Mouse (Mus musculus) hindbrain, embryonic 10.5 days (tissue): ENCODE results near the gene Mia2. TPM values are rescaled to one million over a fixed set of nuclear protein-coding genes. Genes with fewer than 3 reads are reported as not detected.

ENCODE experiments used
- DNase-seq: peaks from one replicate; pipeline ENCODE4 v3.0.0-alpha.2; 2017; ENCODE audit warnings: low spot score
- H3K27ac ChIP-seq: fragments of 300-500 bp; sonication (generic); 2 replicates; pipeline ENCODE4 v1.5.1; 2016; ENCODE audit warnings: mild to moderate bottlenecking, moderate library complexity
- H3K27me3 ChIP-seq: fragments of 300-500 bp; sonication (generic); 2 replicates; pipeline ENCODE4 v1.6.1; 2016; ENCODE audit warnings: mild to moderate bottlenecking; ENCODE audit not compliant: poor library complexity, insufficient read depth, severe bottlenecking
- H3K36me3 ChIP-seq: fragments of 300-500 bp; sonication (generic); 2 replicates; pipeline ENCODE4 v1.6.1; 2016; ENCODE audit warnings: mild to moderate bottlenecking, moderate library complexity
- H3K4me1 ChIP-seq: fragments of 300-500 bp; sonication (generic); replicated peaks from 2 replicates; pipeline ENCODE4 v1.6.1; 2016; ENCODE audit warnings: mild to moderate bottlenecking
- H3K4me3 ChIP-seq: fragments of 300-500 bp; sonication (generic); 2 replicates; pipeline ENCODE4 v1.5.1; 2016; ENCODE audit warnings: mild to moderate bottlenecking, moderate library complexity
- H3K9me3 ChIP-seq: fragments of 300-500 bp; sonication (generic); 2 replicates; pipeline ENCODE4 v1.6.1; 2016; ENCODE audit warnings: mild to moderate bottlenecking, moderate library complexity
- WGBS: fragments of 180-500 bp; shearing (Covaris S2); methylation state at CpG from one replicate; pipeline ENCODE4 v1.1.7; 2016; 5-methylcytosine and 5-hydroxymethylcytosine counted together
- polyA plus RNA-seq: library from polyadenylated mRNA; unstranded; fragments of >200 nt; fragmentation: Nextera tagmentation; extraction: Ambion mirVana; gene quantifications from 2 replicates; pipeline ENCODE4 v1.2.1, GENCODE M21; 2016

The Mia2 gene
- polyA plus RNA-seq, 1 experiment from 2014 or later, result 34.8 TPM

DNA sequence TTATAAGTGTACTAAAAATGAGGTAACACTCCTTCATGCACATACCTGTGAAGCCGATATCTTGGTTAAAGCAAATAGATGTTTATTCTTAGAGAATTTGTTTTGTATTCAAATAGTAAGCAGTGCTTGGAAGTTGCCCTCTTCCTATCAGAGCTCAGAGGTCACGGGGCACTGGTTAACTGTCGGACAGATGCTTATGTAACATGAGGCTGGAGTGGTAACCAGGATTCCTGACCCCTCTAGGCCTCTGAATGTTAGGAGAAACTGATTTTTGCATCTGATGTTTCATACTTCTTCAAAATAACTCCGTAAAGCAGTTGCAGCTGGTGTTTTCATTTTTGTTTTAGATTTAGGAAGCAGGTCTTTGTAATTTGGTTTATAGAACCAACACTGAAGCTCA lies 99.5 kb downstream of the Mia2 start:
- H3K4me1 ChIP-seq, result no peaks in the 10 kb centered on the region
- WGBS, result 82% methylated on average over 4 of the region's 4 CpGs
- no peaks in the 10 kb centered on the region for H3K27me3 ChIP-seq
- H3K4me3 ChIP-seq, result no peak overlapping the region
- no peak for DNase-seq
- H3K36me3 ChIP-seq, result peaks cover 44% of the 10 kb centered on the region
- H3K27ac ChIP-seq, result no peak overlapping the region
- H3K9me3 ChIP-seq, result no peaks in the 10 kb centered on the region

DNA sequence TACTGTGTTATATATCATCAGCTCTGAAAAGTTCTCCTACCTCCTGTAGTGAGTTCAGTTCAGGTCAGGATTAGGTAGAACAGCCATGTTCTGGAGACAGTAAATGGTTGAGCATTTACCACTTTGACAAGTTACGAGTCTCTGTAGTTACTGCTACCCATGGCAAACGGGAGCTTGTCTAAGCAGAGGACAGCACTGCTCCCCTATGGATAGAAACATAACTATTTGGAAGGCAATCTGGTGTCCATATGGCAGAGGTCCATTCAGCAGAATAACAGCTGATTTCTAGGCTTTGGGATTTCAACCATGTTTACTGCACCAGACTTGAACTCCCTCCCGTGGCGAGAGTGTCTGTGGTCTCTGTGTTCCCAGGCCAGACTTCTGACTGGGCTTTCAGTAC lies 100.3 kb downstream of the Mia2 start:
- 88% methylated on average over 4 of the region's 4 CpGs for WGBS
- H3K27me3 ChIP-seq, result no peaks in the 10 kb centered on the region
- peaks cover 47% of the 10 kb centered on the region for H3K36me3 ChIP-seq
- H3K4me1 ChIP-seq, result no peaks in the 10 kb centered on the region
- no peak overlapping the region for H3K4me3 ChIP-seq
- no peak overlapping the region for H3K27ac ChIP-seq
- no peak for DNase-seq
- no peaks in the 10 kb centered on the region for H3K9me3 ChIP-seq

DNA sequence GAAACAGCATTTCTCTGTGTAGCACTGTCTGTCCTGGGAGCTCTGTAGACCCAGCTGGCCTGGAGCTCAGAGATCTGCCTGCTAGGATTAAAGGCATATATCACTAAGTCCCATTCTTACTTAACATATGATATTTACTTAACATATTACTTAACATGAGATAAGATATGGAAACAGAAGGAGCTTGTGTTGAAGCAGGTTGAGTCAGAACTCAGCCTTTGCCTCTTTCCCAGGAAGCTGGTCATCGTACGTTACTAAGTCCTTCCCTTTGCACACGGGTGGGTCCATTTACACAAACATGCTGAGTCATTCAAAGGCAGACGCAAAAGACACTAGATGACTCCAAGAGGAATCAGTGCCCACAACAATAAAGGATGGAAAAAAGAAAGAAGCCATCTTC lies 103.2 kb downstream of the Mia2 start:
- Histone ChIP-seq H3K27ac (no peak overlapping the region), H3K4me1 (no peaks in the 10 kb centered on the region), H3K27me3 (no peaks in the 10 kb centered on the region), H3K4me3 (no peak overlapping the region), H3K36me3 (peaks cover 64% of the 10 kb centered on the region), H3K9me3 (no peaks in the 10 kb centered on the region)
- no peak for DNase-seq
- WGBS, result 90% methylated on average over 4 of the region's 4 CpGs

DNA sequence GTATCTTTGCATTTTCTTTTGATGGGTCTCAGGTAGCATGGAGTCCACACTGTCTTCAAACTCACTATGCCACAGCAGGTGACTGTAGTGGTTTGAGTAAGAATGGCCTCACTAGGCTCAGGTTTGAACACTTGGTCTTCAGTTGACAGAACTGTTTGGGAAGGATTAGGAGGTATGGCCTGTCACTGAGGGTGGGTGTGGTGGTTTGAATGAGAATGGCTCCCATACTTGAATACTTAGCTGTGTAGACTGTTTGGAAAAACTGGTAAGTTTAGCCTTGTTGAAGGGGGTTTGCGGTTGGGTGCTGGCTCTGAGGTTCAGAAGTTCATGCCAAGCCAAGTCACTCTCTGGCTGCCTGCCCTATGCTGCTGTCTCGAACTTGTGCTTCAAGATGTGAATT lies 103.8 kb downstream of the Mia2 start:
- H3K4me3 ChIP-seq, result no peak overlapping the region
- peaks cover 70% of the 10 kb centered on the region for H3K36me3 ChIP-seq
- no peaks in the 10 kb centered on the region for H3K9me3 ChIP-seq
- no peak overlapping the region for H3K27ac ChIP-seq
- H3K27me3 ChIP-seq, result no peaks in the 10 kb centered on the region
- no peaks in the 10 kb centered on the region for H3K4me1 ChIP-seq
- no peak for DNase-seq
- 97% methylated on average over 2 of the region's 2 CpGs for WGBS

DNA sequence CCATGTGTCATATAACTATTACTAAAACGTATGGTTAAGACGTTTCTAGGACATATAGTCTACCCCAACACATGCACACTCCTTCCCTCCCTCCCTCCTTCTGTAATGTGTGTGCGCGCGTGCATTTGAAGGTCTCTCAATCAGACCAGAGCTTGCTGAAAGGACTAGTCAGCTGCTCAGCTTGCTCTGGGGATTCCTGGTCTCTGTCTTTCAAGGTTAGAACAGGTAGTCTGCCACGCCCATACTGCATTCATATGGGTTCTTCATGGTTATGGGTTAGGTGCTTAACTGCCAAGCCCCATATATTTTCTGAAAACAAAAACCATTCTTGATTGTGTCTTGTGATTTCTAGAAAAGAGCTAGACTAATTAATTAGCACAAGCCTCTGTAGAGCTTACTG lies 110.0 kb downstream of the Mia2 start:
- DNase-seq, result no peak
- peaks cover 46% of the 10 kb centered on the region for H3K36me3 ChIP-seq
- H3K9me3 ChIP-seq, result peaks cover under 1% of the 10 kb centered on the region; the same call in 1 of the 2 replicates
- H3K27me3 ChIP-seq, result no peaks in the 10 kb centered on the region
- no peak overlapping the region for H3K4me3 ChIP-seq
- no peaks in the 10 kb centered on the region for H3K4me1 ChIP-seq
- no peak overlapping the region for H3K27ac ChIP-seq
- 96% methylated on average over 6 of the region's 6 CpGs for whole genome bisulfite sequencing

DNA sequence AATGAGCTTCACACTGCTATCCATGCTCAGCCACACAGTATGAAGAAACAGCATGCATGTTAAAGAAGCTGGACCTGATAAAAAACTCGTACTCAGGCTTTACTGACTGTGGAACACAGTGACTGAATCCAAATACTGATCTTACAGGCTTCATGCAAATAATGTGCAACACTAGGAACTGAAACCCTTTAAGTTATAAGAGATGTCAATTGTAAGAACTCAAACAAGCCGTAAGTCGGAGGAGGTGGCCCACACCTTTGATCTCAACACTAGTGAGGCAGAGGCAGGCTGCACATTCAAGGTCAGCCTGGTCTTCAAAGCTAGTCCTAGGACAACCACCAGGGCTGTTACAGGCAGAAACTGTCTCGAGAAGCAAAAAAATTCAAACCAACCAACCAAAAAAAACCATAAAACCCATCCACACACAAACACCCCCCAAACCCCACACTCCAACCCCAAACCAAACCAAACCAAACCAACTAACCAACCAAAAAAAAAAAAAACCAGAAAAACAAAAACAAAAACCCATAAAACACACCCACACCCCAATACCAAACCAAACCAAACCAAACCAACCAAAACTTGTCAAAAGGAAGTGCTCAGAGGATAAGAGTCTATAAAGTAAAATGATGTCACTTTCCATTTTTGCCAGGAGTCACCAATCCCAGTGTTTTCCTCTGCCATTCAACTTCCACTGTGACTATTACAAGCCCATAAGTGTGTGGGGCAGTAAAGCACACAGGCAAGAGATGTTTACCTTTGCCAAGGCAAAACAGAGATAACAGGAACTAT lies 110.8 kb downstream of the Mia2 start:
- no peak for DNase-seq
- H3K36me3 ChIP-seq, result peaks cover 46% of the 10 kb centered on the region
- H3K4me1 ChIP-seq, result no peaks in the 10 kb centered on the region
- 89% methylated on average over 4 of the region's 4 CpGs for WGBS
- H3K4me3 ChIP-seq, result no peak overlapping the region
- no peaks in the 10 kb centered on the region for H3K27me3 ChIP-seq
- H3K9me3 ChIP-seq, result peaks cover 8% of the 10 kb centered on the region
- no peak overlapping the region for H3K27ac ChIP-seq

DNA sequence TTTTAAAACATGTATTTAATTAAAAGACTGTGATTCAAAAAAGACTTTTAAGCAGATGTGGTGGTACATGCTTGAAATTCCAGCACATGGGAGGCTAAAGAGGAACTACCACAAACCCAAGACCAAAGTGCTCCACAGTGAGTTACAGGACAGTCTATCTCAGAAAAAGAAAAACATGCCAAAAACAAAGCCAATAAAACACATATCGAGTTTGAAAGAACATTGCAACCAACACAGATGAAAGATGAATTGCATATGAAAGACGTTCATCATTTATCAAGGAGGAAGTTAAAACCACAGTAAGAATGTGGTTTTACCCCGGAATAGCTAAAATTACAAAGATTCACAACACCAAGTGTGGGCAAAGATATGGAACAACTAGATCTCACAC lies 111.4 kb downstream of the Mia2 start:
- WGBS, result 93% methylated on average over 3 of the region's 3 CpGs
- no peaks in the 10 kb centered on the region for H3K27me3 ChIP-seq

DNA sequence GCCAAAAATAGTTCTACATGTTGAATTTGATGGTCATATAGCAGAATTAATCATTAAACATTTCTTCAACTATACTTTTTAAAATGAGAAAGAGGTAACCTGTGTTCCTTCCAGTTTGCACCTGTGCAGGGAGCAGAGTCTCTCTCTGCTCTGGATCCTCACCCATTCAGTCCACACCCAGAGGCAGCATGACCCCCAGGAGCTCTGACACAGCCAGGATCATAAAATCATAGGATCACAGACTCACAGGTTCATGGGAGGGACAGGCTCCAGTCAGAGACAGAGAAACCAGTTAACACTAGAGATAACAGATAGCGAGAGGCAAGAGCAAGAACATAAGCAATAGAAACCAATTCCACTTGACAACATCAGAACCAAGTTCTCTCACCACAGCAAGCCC lies 112.2 kb downstream of the Mia2 start:
- no peak for DNase-seq
- H3K36me3 ChIP-seq, result peaks cover 48% of the 10 kb centered on the region
- no peak overlapping the region for H3K27ac ChIP-seq
- no peak overlapping the region for H3K4me3 ChIP-seq
- 97% methylated on average over 1 of the region's 1 CpGs for WGBS
- no peaks in the 10 kb centered on the region for H3K4me1 ChIP-seq
- H3K9me3 ChIP-seq, result peaks cover 14% of the 10 kb centered on the region
- H3K27me3 ChIP-seq, result no peaks in the 10 kb centered on the region

More for the DNA sequence above, 111.4 kb downstream of the Mia2 start:
- no peak for DNase-seq
- peaks cover 47% of the 10 kb centered on the region for H3K36me3 ChIP-seq
- no peak overlapping the region for H3K4me3 ChIP-seq
- peaks cover 11% of the 10 kb centered on the region for H3K9me3 ChIP-seq
- H3K4me1 ChIP-seq, result no peaks in the 10 kb centered on the region
- no peak overlapping the region for H3K27ac ChIP-seq

DNA sequence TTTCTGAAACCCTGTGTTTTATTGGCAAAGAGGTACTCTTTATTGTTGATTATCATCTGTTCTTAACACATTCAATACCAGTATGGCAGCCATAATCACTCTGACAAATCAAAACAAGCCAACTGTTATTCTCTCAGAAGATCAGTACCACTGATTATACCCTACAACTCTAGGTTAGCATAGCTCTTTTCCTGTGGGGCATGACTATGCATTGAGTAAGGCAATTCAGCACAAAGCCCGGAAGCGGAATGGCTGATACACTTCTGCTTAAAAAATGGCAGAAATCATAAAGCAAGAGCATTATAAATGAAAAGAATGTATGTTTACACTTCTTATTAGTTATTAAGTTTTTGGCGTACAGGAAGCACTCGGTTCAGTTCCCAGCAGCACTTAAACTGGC lies 120.6 kb downstream of the Mia2 start:
- no peak for DNase-seq
- H3K27me3 ChIP-seq, result no peaks in the 10 kb centered on the region
- no peak overlapping the region for H3K27ac ChIP-seq
- H3K36me3 ChIP-seq, result peaks cover 18% of the 10 kb centered on the region
- WGBS, result 95% methylated on average over 4 of the region's 4 CpGs
- peaks cover 21% of the 10 kb centered on the region for H3K4me1 ChIP-seq
- peaks cover 8% of the 10 kb centered on the region for H3K9me3 ChIP-seq
- H3K4me3 ChIP-seq, result no peak overlapping the region

DNA sequence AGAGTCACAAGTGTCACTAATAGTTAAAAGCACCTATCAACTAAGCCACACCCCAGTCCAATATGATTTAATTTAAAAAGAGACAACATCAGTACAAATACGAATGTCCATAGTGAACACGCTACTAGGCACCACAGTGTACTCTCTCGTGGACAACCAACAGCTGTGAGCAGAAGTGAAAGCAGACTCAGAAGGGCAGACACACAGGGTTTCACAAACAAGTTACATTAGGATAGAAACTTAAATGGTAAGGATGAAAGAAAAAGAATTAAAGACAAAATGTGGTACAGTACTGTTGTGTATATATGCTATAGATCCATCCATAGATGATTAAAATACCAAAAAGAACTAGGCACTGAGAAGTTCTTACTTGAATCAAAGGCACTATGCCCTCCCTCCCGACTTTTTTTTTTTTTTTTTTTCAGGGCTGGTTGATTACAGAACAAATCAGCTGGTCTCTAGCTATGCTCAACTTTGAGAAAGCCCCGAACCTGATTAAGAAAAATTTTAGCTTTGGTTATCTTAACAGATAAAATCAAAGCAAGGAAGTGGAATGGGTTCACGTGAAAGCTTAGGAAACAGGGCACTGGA lies 121.2 kb downstream of the Mia2 start:
- no peak for DNase-seq
- peak overlapping the region; percentile 80; the same call in 1 of the 2 replicates for H3K4me3 ChIP-seq
- no peaks in the 10 kb centered on the region for H3K27me3 ChIP-seq
- WGBS, result 90% methylated on average over 6 of the region's 6 CpGs
- 0 out of 2 replicates have a peak, but pooled peaks cover 2% of the 10 kb centered on the region for H3K9me3 ChIP-seq
- H3K4me1 ChIP-seq, result peaks cover 21% of the 10 kb centered on the region
- H3K36me3 ChIP-seq, result peaks cover 12% of the 10 kb centered on the region
- H3K27ac ChIP-seq, result no peak overlapping the region

DNA sequence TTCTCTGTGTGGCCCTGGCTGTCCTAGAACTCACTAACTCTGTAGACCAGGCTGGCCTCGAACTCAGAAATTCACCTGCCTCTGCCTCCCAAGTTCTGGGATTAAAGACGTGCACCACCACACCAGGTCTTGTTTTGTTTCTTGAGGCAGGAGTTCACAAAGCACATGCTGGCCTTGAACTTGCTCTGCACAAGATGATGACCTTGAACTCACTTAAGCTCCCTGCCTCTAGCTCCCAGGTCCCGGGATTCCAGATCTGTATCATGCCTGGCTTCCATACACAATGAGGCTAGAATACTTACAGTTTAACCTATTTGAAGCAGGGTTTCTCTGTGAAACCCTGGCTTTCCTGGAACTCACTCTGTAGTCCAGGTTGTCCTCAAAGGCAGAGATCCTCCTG lies 121.7 kb downstream of the Mia2 start:
- no peaks in the 10 kb centered on the region for H3K27me3 ChIP-seq
- no peaks in the 10 kb centered on the region for H3K9me3 ChIP-seq
- peak overlapping the region; percentile 80 for H3K4me3 ChIP-seq
- H3K4me1 ChIP-seq, result peaks cover 21% of the 10 kb centered on the region
- DNase-seq, result no peak
- peaks cover 6% of the 10 kb centered on the region for H3K36me3 ChIP-seq
- whole genome bisulfite sequencing, result 84% methylated on average over 3 of the region's 3 CpGs
- no peak overlapping the region for H3K27ac ChIP-seq

DNA sequence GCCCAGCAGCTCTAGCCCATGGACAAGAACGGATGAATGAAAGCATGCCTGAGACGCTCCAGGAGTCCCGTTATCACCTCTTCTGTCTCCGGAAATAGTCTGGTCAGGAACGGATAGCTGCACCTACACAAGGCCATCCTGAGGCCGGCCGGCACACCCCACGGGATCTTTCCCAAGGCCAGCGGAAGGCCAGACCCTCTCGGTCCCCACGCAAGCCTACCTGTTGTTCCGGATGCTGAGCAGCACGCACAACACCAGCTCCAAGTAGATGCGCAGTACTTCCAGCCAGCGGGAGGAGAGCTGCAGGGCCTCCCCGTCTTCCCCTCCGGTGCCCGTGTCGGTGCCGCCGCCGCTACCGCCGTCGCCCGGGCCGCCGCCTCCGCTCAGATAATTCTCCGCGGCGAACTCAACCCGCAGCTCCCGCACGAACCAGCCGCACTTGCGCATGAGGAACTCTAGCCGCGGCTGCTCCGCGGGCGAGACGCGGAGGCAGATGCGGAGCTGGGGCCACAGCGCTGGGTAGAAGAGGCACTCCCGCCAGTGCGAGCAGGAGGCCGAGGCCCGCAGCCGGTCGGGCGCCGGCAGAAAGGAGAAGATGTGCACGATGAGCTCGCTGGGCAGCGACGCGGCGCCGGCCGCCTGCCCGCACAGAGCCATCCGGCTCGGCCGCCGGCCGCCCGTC lies 123.2 kb downstream of the Mia2 start:
- Histone ChIP-seq H3K9me3 (no peaks in the 10 kb centered on the region), H3K27me3 (no peaks in the 10 kb centered on the region), H3K4me1 (peaks cover 21% of the 10 kb centered on the region), H3K36me3 (no peaks in the 10 kb centered on the region), H3K27ac (peak overlapping the region; percentile 98), H3K4me3 (peak overlapping the region; percentile 80)
- no peak for DNase-seq
- WGBS, result under 1% methylated on average over 69 of the region's 69 CpGs
